Mouse (Mus musculus) G1E (cell line): Measurements from ENCODE around the gene Slx1b.

ENCODE experiments used
- CTCF ChIP-seq: IDR thresholded peaks from 2 replicates; pipeline ENCODE4 v1.5.1; 2012; ENCODE audit warnings: low read depth, low read length, inconsistent platforms, mixed read lengths
- POLR2AphosphoS5 ChIP-seq: IDR thresholded peaks from 2 replicates; pipeline ENCODE4 v1.6.1; 2012; ENCODE audit warnings: low read depth, low read length, inconsistent platforms; ENCODE audit not compliant: insufficient replicate concordance

GRCm38 (mm10) chr7:126681221-126681620 is 14.4 kb downstream of the Slx1b start:
- TF ChIP-seq CTCF = no peak
- no peak for TF ChIP-seq POLR2AphosphoS5
